Mouse (Mus musculus) kidney, postnatal 0 days (tissue): ENCODE results near the gene Tec. TPM values are rescaled to one million over a fixed set of nuclear protein-coding genes. Genes with fewer than 3 reads are reported as not detected.

Source experiments
- ATAC-seq: fragments of 200-750 bp; cut with Nextera tagmentation; replicated peaks from 2 replicates; pipeline ENCODE4 v1.8.0; 2017; ENCODE audit warnings: low read depth, moderate number of reproducible peaks, moderate TSS enrichment, moderate library complexity; ENCODE audit not compliant: low FRiP score
- DNase-seq: peaks from one replicate; pipeline ENCODE4 v3.0.0-alpha.2; 2016; ENCODE audit warnings: low spot score
- H3K27ac ChIP-seq: fragments of 300-500 bp; sonication (generic); 2 replicates; pipeline ENCODE4 v1.5.1; 2014; ENCODE audit warnings: mild to moderate bottlenecking
- H3K27me3 ChIP-seq: fragments of 300-500 bp; sonication (generic); 2 replicates; pipeline ENCODE4 v1.6.1; 2014; ENCODE audit warnings: low read length, mixed read lengths; ENCODE audit not compliant: insufficient read depth
- H3K36me3 ChIP-seq: fragments of 300-500 bp; sonication (generic); 2 replicates; pipeline ENCODE4 v1.6.1; 2014; ENCODE audit warnings: low read length, mixed read lengths; ENCODE audit not compliant: insufficient read depth
- H3K4me1 ChIP-seq: fragments of 300-500 bp; sonication (generic); replicated peaks from 2 replicates; pipeline ENCODE4 v1.6.1; 2014; ENCODE audit warnings: antibody characterized with exemption, low read length, mixed read lengths; ENCODE audit not compliant: insufficient read depth
- H3K4me2 ChIP-seq: fragments of 300-500 bp; sonication (generic); 2 replicates; pipeline ENCODE4 v1.6.1; 2014; ENCODE audit warnings: mild to moderate bottlenecking, low read length, moderate library complexity, mixed read lengths
- H3K4me3 ChIP-seq: fragments of 300-500 bp; sonication (generic); replicated peaks from 2 replicates; pipeline ENCODE4 v1.5.1; 2014; ENCODE audit warnings: low read depth, low read length
- H3K9ac ChIP-seq: fragments of 300-500 bp; sonication (generic); 2 replicates; pipeline ENCODE4 v1.6.1; 2014; ENCODE audit warnings: low read depth, low read length
- H3K9me3 ChIP-seq: fragments of 300-500 bp; sonication (generic); replicated peaks from 2 replicates; pipeline ENCODE4 v1.6.1; 2016; ENCODE audit warnings: low read length, inconsistent platforms, mixed read lengths
- CTCF ChIP-seq: IDR thresholded peaks from 2 replicates; pipeline ENCODE4 v1.5.1; 2016; ENCODE audit warnings: antibody characterized with exemption, low read depth, mild to moderate bottlenecking, moderate library complexity
- whole genome bisulfite sequencing: fragments of 180-500 bp; shearing (Covaris S2); extraction: QIAGEN DNeasy Blood & Tissue Kit; methylation state at CpG from one replicate; pipeline ENCODE4 v1.1.7; 2014; 5-methylcytosine and 5-hydroxymethylcytosine counted together
- polyA plus RNA-seq: library from polyadenylated mRNA; unstranded; fragments of >200 nt; fragmentation: Nextera tagmentation; extraction: Ambion mirVana; gene quantifications from 2 replicates; pipeline ENCODE4 v1.2.1, GENCODE M21; 2015

Gene Tec
- polyA plus RNA-seq, 1 experiment from 2014 or later = 8.4 TPM

GRCm38 (mm10) chr5:72732885-72733284, 135.4 kb downstream of the Tec start:
- Histone ChIP-seq H3K27ac (no peak overlapping the region), H3K4me3 (no peak overlapping the region), H3K9me3 (no peaks in the 10 kb centered on the region), H3K4me2 (no peak overlapping the region), H3K4me1 (no peaks in the 10 kb centered on the region), H3K36me3 (no peaks in the 10 kb centered on the region), H3K9ac (no peak overlapping the region), H3K27me3 (no peaks in the 10 kb centered on the region)
- no peak for TF ChIP-seq CTCF
- no peak for ATAC-seq
- DNase-seq = no peak
- 93% methylated on average over 1 of the region's 1 CpGs for WGBS

GRCm38 (mm10) chr5:72725404-72725803, 142.9 kb downstream of the Tec start:
- TF ChIP-seq CTCF = no peak
- no peak for DNase-seq
- WGBS = 81% methylated on average over 3 of the region's 3 CpGs
- ATAC-seq = no peak
- no peak overlapping the region for H3K4me3 ChIP-seq
- H3K9me3 ChIP-seq = no peaks in the 10 kb centered on the region
- no peak overlapping the region for H3K27ac ChIP-seq
- no peak overlapping the region for H3K4me2 ChIP-seq
- no peaks in the 10 kb centered on the region for H3K27me3 ChIP-seq
- no peaks in the 10 kb centered on the region for H3K36me3 ChIP-seq
- H3K4me1 ChIP-seq = no peaks in the 10 kb centered on the region
- no peak overlapping the region for H3K9ac ChIP-seq

- Histone ChIP-seq H3K4me2 (no peak overlapping the region), H3K9ac (no peak overlapping the region), H3K27me3 (no peaks in the 10 kb centered on the region), H3K27ac (no peak overlapping the region), H3K9me3 (no peaks in the 10 kb centered on the region), H3K4me1 (no peaks in the 10 kb centered on the region), H3K4me3 (no peak overlapping the region), H3K36me3 (no peaks in the 10 kb centered on the region)
- ATAC-seq (no peak), DNase-seq (no peak)
- TF ChIP-seq CTCF = no peak
- 65% methylated on average over 2 of the region's 2 CpGs for WGBS
Observed at GRCm38 (mm10) chr5:72723429-72723828, 144.9 kb downstream of the Tec start.

GRCm38 (mm10) chr5:72720587-72720986, 147.7 kb downstream of the Tec start:
- TF ChIP-seq CTCF = peak; percentile 44; the same call in 1 of the 2 replicates
- Histone ChIP-seq H3K4me2 (no peak overlapping the region), H3K9me3 (no peaks in the 10 kb centered on the region), H3K4me3 (no peak overlapping the region), H3K36me3 (no peaks in the 10 kb centered on the region), H3K9ac (no peak overlapping the region), H3K27ac (no peak overlapping the region), H3K4me1 (no peaks in the 10 kb centered on the region), H3K27me3 (no peaks in the 10 kb centered on the region)
- 61% methylated on average over 7 of the region's 7 CpGs for WGBS
- no peak for ATAC-seq
- no peak for DNase-seq

GRCm38 (mm10) chr5:72710572-72711278, 157.6 kb downstream of the Tec start:
- no peaks in the 10 kb centered on the region for H3K36me3 ChIP-seq
- ATAC-seq (no peak), DNase-seq (peak; percentile 85)
- TF ChIP-seq CTCF = peak; percentile 97
- H3K4me1 ChIP-seq = 0 out of 2 replicates have a peak, but pooled peaks cover 4% of the 10 kb centered on the region
- H3K4me3 ChIP-seq = no peak overlapping the region
- H3K4me2 ChIP-seq = no peak overlapping the region
- no peaks in the 10 kb centered on the region for H3K27me3 ChIP-seq
- WGBS = 27% methylated on average over 4 of the region's 4 CpGs
- no peak overlapping the region for H3K9ac ChIP-seq
- no peaks in the 10 kb centered on the region for H3K9me3 ChIP-seq
- H3K27ac ChIP-seq = no peak overlapping the region

- H3K27ac ChIP-seq = no peak overlapping the region
- no peak overlapping the region for H3K4me2 ChIP-seq
- H3K9me3 ChIP-seq = no peaks in the 10 kb centered on the region
- DNase-seq (no peak), ATAC-seq (no peak)
- H3K27me3 ChIP-seq = no peaks in the 10 kb centered on the region
- H3K36me3 ChIP-seq = no peaks in the 10 kb centered on the region
- H3K9ac ChIP-seq = no peak overlapping the region
- H3K4me1 ChIP-seq = 0 out of 2 replicates have a peak, but pooled peaks cover 4% of the 10 kb centered on the region
- H3K4me3 ChIP-seq = no peak overlapping the region
- no peak for TF ChIP-seq CTCF
- WGBS = 92% methylated on average over 9 of the region's 9 CpGs
Observed at GRCm38 (mm10) chr5:72709976-72710375, 158.3 kb downstream of the Tec start.
